Mouse (Mus musculus) gonadal fat pad, adult 2 months (tissue): Measurements from ENCODE around the gene Gdf1. TPM values are rescaled to one million over a fixed set of nuclear protein-coding genes. Genes with fewer than 3 reads are reported as not detected.

ENCODE experiments used
- DNase-seq: peaks from one replicate; pipeline ENCODE4 v3.0.0-alpha.2; 2012; ENCODE audit warnings: low read depth
- polyA plus RNA-seq: library from polyadenylated mRNA; depleted of rRNA; stranded (reverse); fragments of >200 nt; gene quantifications from 2 replicates; pipeline ENCODE4 v1.2.3, GENCODE M21; 2012

The Gdf1 gene
- polyA plus RNA-seq, 1 experiment: 0.43 TPM

- no peak for DNase-seq
Measured at GRCm38 (mm10) chr8:70330741-70331364, 1.2 kb downstream of the Gdf1 start.

- no peak for DNase-seq
Measured at GRCm38 (mm10) chr8:70331526-70331925, 1.9 kb downstream of the Gdf1 start.

GRCm38 (mm10) chr8:70332070-70332877 is 2.7 kb downstream of the Gdf1 start:
- DNase-seq: no peak

GRCm38 (mm10) chr8:70332878-70333202 is 3.2 kb downstream of the Gdf1 start:
- no peak for DNase-seq

- DNase-seq: no peak
Measured at GRCm38 (mm10) chr8:70338931-70339330, 9.3 kb downstream of the Gdf1 start.

- no peak for DNase-seq
Measured at GRCm38 (mm10) chr8:70340659-70341058, 11.0 kb downstream of the Gdf1 start.

- no peak for DNase-seq
Measured at GRCm38 (mm10) chr8:70342007-70342406, 12.4 kb downstream of the Gdf1 start.

- no peak for DNase-seq
Measured at GRCm38 (mm10) chr8:70343076-70343475, 13.5 kb downstream of the Gdf1 start.

GRCm38 (mm10) chr8:70343696-70344095 is 14.1 kb downstream of the Gdf1 start:
- DNase-seq: no peak

GRCm38 (mm10) chr8:70344279-70344678 is 14.7 kb downstream of the Gdf1 start:
- DNase-seq: no peak

GRCm38 (mm10) chr8:70347443-70347842 is 17.8 kb downstream of the Gdf1 start:
- no peak for DNase-seq

- no peak for DNase-seq
Measured at GRCm38 (mm10) chr8:70347860-70348420, 18.3 kb downstream of the Gdf1 start.

GRCm38 (mm10) chr8:70351035-70351999 is 21.7 kb downstream of the Gdf1 start:
- DNase-seq: no peak

GRCm38 (mm10) chr8:70352000-70352384 is 22.4 kb downstream of the Gdf1 start:
- no peak for DNase-seq

- no peak for DNase-seq
Measured at GRCm38 (mm10) chr8:70352657-70353151, 23.1 kb downstream of the Gdf1 start.

GRCm38 (mm10) chr8:70353194-70353817 is 23.7 kb downstream of the Gdf1 start, which contains the start of gene Upf1:
Gene Upf1 (minus strand): TSS chr8:70353278.
- peak; percentile 58 for DNase-seq

- DNase-seq: no peak
Measured at GRCm38 (mm10) chr8:70354004-70354403, 24.4 kb downstream of the Gdf1 start.

GRCm38 (mm10) chr8:70356111-70356510 is 26.5 kb downstream of the Gdf1 start:
- no peak for DNase-seq

- no peak for DNase-seq
Measured at GRCm38 (mm10) chr8:70359411-70359810, 29.8 kb downstream of the Gdf1 start.

- no peak for DNase-seq
Measured at GRCm38 (mm10) chr8:70360769-70361168, 31.2 kb downstream of the Gdf1 start.

- DNase-seq: no peak
Measured at GRCm38 (mm10) chr8:70361484-70362032, 31.9 kb downstream of the Gdf1 start.
